Mouse (Mus musculus): Measurements from ENCODE around the gene Papolg. TPM values are rescaled to one million over a fixed set of nuclear protein-coding genes. Genes with fewer than 3 reads are reported as not detected.

The Papolg gene
- polyA plus RNA-seq, 2 experiments: 3.1 to 4.4 TPM

GRCm38 (mm10) chr11:23894141-23895059 lies 653 bp downstream of the Papolg start:
- peaks cover under 1% of the 10 kb centered on the region; the same call in 1 of the 2 replicates for H3K36me3 ChIP-seq (replicated peaks; ENCODE audit: control insufficient read depth, insufficient read depth, low read depth)
- 1% methylated on average over 46 of the region's 48 CpGs for WGBS (ENCODE audit: insufficient replicate concordance)
- TF ChIP-seq CTCF (IDR thresholded peaks at IDR 0.05; ENCODE audit: low read depth) (no peak), EP300 (IDR thresholded peaks at IDR 0.05; ENCODE audit: low read depth) (no peak)
- peak overlapping the region; percentile 79 for H3K9ac ChIP-seq (replicated peaks)
- peak overlapping the region; percentile 55; the same call in 1 of the 2 replicates for H3K27ac ChIP-seq
- peak overlapping the region; percentile 75 to 95 for H3K4me3 ChIP-seq (ENCODE audit: insufficient read depth in 1 of 2, low read depth in 2 of 2, low read length in 2 of 2)
- H3K9me3 ChIP-seq (ENCODE audit: control insufficient read depth, low read length): no peaks in the 10 kb centered on the region
- H3K4me1 ChIP-seq (replicated peaks; ENCODE audit: control insufficient read depth in 2 of 2, insufficient read depth in 2 of 2, low read length in 1 of 2): peaks cover 4 to 5% of the 10 kb centered on the region in 2 experiments; a peak in 2 of 4 replicates
- H3K4me2 ChIP-seq (ENCODE audit: low read depth): peak overlapping the region; percentile 92
- DNase-seq (ENCODE audit: low read depth in 3 of 3, low spot score in 3 of 3) (peak in 1 of 3 experiments; percentile 1), ATAC-seq (ENCODE audit: insufficient read depth) (peak; percentile 85)
- H3K27me3 ChIP-seq (ENCODE audit: control insufficient read depth, insufficient read depth, low read length): peaks cover 7% of the 10 kb centered on the region

- Histone ChIP-seq H3K4me2 (ENCODE audit: low read depth) (no peak overlapping the region), H3K27ac (no peak overlapping the region), H3K4me1 (replicated peaks; ENCODE audit: control insufficient read depth in 2 of 2, insufficient read depth in 2 of 2, low read length in 1 of 2) (peaks cover 4 to 5% of the 10 kb centered on the region in 2 experiments; a peak in 2 of 4 replicates), H3K9ac (replicated peaks) (no peak overlapping the region), H3K9me3 (ENCODE audit: control insufficient read depth, low read length) (no peaks in the 10 kb centered on the region), H3K4me3 (ENCODE audit: insufficient read depth in 1 of 2, low read depth in 2 of 2, low read length in 2 of 2) (no peak overlapping the region), H3K27me3 (ENCODE audit: control insufficient read depth, insufficient read depth, low read length) (peaks cover 7% of the 10 kb centered on the region), H3K36me3 (replicated peaks; ENCODE audit: control insufficient read depth, insufficient read depth, low read depth) (peaks cover 3% of the 10 kb centered on the region; the same call in 1 of the 2 replicates)
- no peak for TF ChIP-seq CTCF (IDR thresholded peaks at IDR 0.05; ENCODE audit: low read depth)
- no peak for TF ChIP-seq EP300 (IDR thresholded peaks at IDR 0.05; ENCODE audit: low read depth)
- no peak for DNase-seq (ENCODE audit: low read depth in 3 of 3, low spot score in 3 of 3)
- ATAC-seq (ENCODE audit: insufficient read depth): no peak
Measured at GRCm38 (mm10) chr11:23893556-23893955, 1.5 kb downstream of the Papolg start.

GRCm38 (mm10) chr11:23864326-23864725 lies 30.7 kb downstream of the Papolg start:
- no peak overlapping the region for H3K27ac ChIP-seq
- H3K4me1 ChIP-seq (replicated peaks; ENCODE audit: control insufficient read depth in 2 of 2, insufficient read depth in 2 of 2, low read length in 1 of 2): no peaks in the 10 kb centered on the region
- H3K9ac ChIP-seq (replicated peaks): no peak overlapping the region
- 66% methylated on average over 2 of the region's 2 CpGs for WGBS (ENCODE audit: insufficient replicate concordance)
- no peaks in the 10 kb centered on the region for H3K27me3 ChIP-seq (ENCODE audit: control insufficient read depth, insufficient read depth, low read length)
- TF ChIP-seq EP300 (IDR thresholded peaks at IDR 0.05; ENCODE audit: low read depth): no peak
- TF ChIP-seq CTCF (IDR thresholded peaks at IDR 0.05; ENCODE audit: low read depth): no peak
- no peak overlapping the region for H3K4me2 ChIP-seq (ENCODE audit: low read depth)
- no peak overlapping the region for H3K4me3 ChIP-seq (ENCODE audit: insufficient read depth in 1 of 2, low read depth in 2 of 2, low read length in 2 of 2)
- peaks cover 9% of the 10 kb centered on the region for H3K36me3 ChIP-seq (replicated peaks; ENCODE audit: control insufficient read depth, insufficient read depth, low read depth)
- DNase-seq (ENCODE audit: low read depth in 3 of 3, low spot score in 3 of 3) (no peak), ATAC-seq (ENCODE audit: insufficient read depth) (no peak)
- no peaks in the 10 kb centered on the region for H3K9me3 ChIP-seq (ENCODE audit: control insufficient read depth, low read length)

- 68% methylated on average over 4 of the region's 4 CpGs for WGBS (ENCODE audit: insufficient replicate concordance)
- TF ChIP-seq EP300 (IDR thresholded peaks at IDR 0.05; ENCODE audit: low read depth): no peak
- no peak for TF ChIP-seq CTCF (IDR thresholded peaks at IDR 0.05; ENCODE audit: low read depth)
- no peak overlapping the region for H3K27ac ChIP-seq
- no peaks in the 10 kb centered on the region for H3K9me3 ChIP-seq (ENCODE audit: control insufficient read depth, low read length)
- no peak overlapping the region for H3K4me2 ChIP-seq (ENCODE audit: low read depth)
- no peak for ATAC-seq (ENCODE audit: insufficient read depth)
- no peak overlapping the region for H3K9ac ChIP-seq (replicated peaks)
- no peaks in the 10 kb centered on the region; a peak in 1 of 4 replicates for H3K4me1 ChIP-seq (replicated peaks; ENCODE audit: control insufficient read depth in 2 of 2, insufficient read depth in 2 of 2, low read length in 1 of 2)
- no peak for DNase-seq (ENCODE audit: low read depth in 3 of 3, low spot score in 3 of 3)
- H3K36me3 ChIP-seq (replicated peaks; ENCODE audit: control insufficient read depth, insufficient read depth, low read depth): peaks cover 3% of the 10 kb centered on the region; the same call in 1 of the 2 replicates
- H3K27me3 ChIP-seq (ENCODE audit: control insufficient read depth, insufficient read depth, low read length): no peaks in the 10 kb centered on the region
- no peak overlapping the region for H3K4me3 ChIP-seq (ENCODE audit: insufficient read depth in 1 of 2, low read depth in 2 of 2, low read length in 2 of 2)
Measured at GRCm38 (mm10) chr11:23856723-23857112, 38.3 kb downstream of the Papolg start.

GRCm38 (mm10) chr11:23856054-23856722 lies 38.9 kb downstream of the Papolg start:
- TF ChIP-seq EP300 (IDR thresholded peaks at IDR 0.05; ENCODE audit: low read depth) (no peak), CTCF (IDR thresholded peaks at IDR 0.05; ENCODE audit: low read depth) (no peak)
- Histone ChIP-seq H3K27me3 (ENCODE audit: control insufficient read depth, insufficient read depth, low read length) (no peaks in the 10 kb centered on the region), H3K4me2 (ENCODE audit: low read depth) (no peak overlapping the region), H3K4me1 (replicated peaks; ENCODE audit: control insufficient read depth in 2 of 2, insufficient read depth in 2 of 2, low read length in 1 of 2) (no peaks in the 10 kb centered on the region; a peak in 1 of 4 replicates), H3K9ac (replicated peaks) (no peak overlapping the region), H3K27ac (no peak overlapping the region), H3K36me3 (replicated peaks; ENCODE audit: control insufficient read depth, insufficient read depth, low read depth) (peaks cover 3% of the 10 kb centered on the region; the same call in 1 of the 2 replicates), H3K4me3 (ENCODE audit: insufficient read depth in 1 of 2, low read depth in 2 of 2, low read length in 2 of 2) (no peak overlapping the region), H3K9me3 (ENCODE audit: control insufficient read depth, low read length) (no peaks in the 10 kb centered on the region)
- WGBS (ENCODE audit: insufficient replicate concordance): 54% methylated on average over 7 of the region's 7 CpGs
- DNase-seq (ENCODE audit: low read depth in 3 of 3, low spot score in 3 of 3) (no peak), ATAC-seq (ENCODE audit: insufficient read depth) (no peak)

Data from liver, embryonic 14.5 days (tissue).